Mouse (Mus musculus) limb, embryonic 13.5 days (tissue): ENCODE results near the gene Habp4. TPM values are rescaled to one million over a fixed set of nuclear protein-coding genes. Genes with fewer than 3 reads are reported as not detected.

Source experiments
- ATAC-seq: fragments of 200-750 bp; cut with Nextera tagmentation; 2 replicates; pipeline ENCODE4 v1.8.0; 2017; ENCODE audit warnings: low read depth, moderate number of reproducible peaks, moderate TSS enrichment; ENCODE audit not compliant: low FRiP score
- H3K27ac ChIP-seq: fragments of 300-500 bp; sonication (generic); 2 replicates; pipeline ENCODE4 v1.5.1; 2015; ENCODE audit warnings: inconsistent platforms, mild to moderate bottlenecking, moderate library complexity
- H3K27me3 ChIP-seq: fragments of 300-500 bp; sonication (generic); 2 replicates; pipeline ENCODE4 v1.6.1; 2015; ENCODE audit warnings: mild to moderate bottlenecking, inconsistent platforms
- H3K36me3 ChIP-seq: fragments of 300-500 bp; sonication (generic); 2 replicates; pipeline ENCODE4 v1.6.1; 2015; ENCODE audit warnings: inconsistent platforms, mild to moderate bottlenecking, moderate library complexity
- H3K4me1 ChIP-seq: fragments of 300-500 bp; sonication (generic); 2 replicates; pipeline ENCODE4 v1.6.1; 2015; ENCODE audit warnings: inconsistent platforms
- H3K4me2 ChIP-seq: fragments of 300-500 bp; sonication (generic); replicated peaks from 2 replicates; pipeline ENCODE4 v1.6.1; 2015; ENCODE audit warnings: inconsistent platforms, mild to moderate bottlenecking, moderate library complexity
- H3K4me3 ChIP-seq: fragments of 300-500 bp; sonication (generic); 2 replicates; pipeline ENCODE4 v1.5.1; 2015; ENCODE audit warnings: moderate library complexity, mild to moderate bottlenecking, inconsistent platforms
- H3K9ac ChIP-seq: fragments of 300-500 bp; sonication (generic); 2 replicates; pipeline ENCODE4 v1.6.1; 2015; ENCODE audit warnings: mild to moderate bottlenecking, inconsistent platforms
- H3K9me3 ChIP-seq: fragments of 300-500 bp; sonication (generic); 2 replicates; pipeline ENCODE4 v1.6.1; 2016; ENCODE audit warnings: inconsistent platforms
- WGBS: fragments of 180-500 bp; shearing (Covaris S2); methylation state at CpG from one replicate; pipeline ENCODE4 v1.1.7; 2015; 5-methylcytosine and 5-hydroxymethylcytosine counted together
- polyA plus RNA-seq: library from polyadenylated mRNA; unstranded; fragments of >200 nt; fragmentation: Nextera tagmentation; extraction: Ambion mirVana; gene quantifications from 2 replicates; pipeline ENCODE4 v1.2.1, GENCODE M21; 2015

The Habp4 gene
- polyA plus RNA-seq, 1 experiment from 2014 or later: 28.2 TPM

DNA sequence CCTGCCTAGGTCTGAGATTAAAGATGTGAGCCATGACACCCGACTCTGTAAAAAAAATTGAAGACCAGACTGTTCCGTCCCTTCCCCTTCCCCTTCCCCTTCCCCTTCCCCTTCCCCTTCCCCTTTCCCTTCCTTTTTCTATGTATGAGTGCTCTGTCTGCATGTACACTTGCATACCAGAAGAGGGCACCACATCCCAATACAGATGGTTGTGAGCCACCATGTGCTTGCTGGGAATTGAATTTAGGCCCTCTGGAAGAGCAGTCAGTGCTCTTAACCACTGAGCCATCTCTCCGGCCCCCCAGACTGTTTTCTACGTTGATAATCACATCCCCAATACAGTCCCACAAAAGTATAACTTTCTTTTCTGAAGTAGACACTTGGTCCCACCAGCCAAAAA lies 18.7 kb downstream of the Habp4 start:
- WGBS: 83% methylated on average over 4 of the region's 4 CpGs
- no peaks in the 10 kb centered on the region for H3K27me3 ChIP-seq

DNA sequence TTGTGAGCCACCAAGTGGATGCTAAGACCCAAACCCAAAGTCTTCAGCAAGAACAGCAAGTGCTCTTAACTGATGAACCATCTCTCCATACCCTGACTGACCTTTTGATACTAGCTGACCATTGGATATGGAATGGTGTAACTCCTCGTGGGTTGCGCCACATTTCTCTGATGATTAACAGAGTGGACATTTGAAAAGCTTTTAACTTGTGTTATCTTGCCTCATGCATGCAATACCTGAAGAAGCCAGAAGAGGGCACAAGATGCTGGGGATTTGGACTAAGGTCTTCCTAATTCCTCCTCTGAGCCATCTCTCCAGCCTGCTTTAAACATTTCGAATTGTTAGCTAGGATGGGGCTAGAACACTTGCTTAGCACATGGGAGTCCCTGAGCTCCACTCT lies 19.3 kb downstream of the Habp4 start:
- Histone ChIP-seq H3K4me2 (no peak overlapping the region), H3K9me3 (no peaks in the 10 kb centered on the region), H3K27me3 (no peaks in the 10 kb centered on the region), H3K4me3 (no peak overlapping the region), H3K36me3 (peaks cover 82% of the 10 kb centered on the region), H3K27ac (no peak overlapping the region), H3K9ac (no peak overlapping the region), H3K4me1 (no peaks in the 10 kb centered on the region)
- no peak for ATAC-seq
- 78% methylated on average over 3 of the region's 3 CpGs for WGBS

More for the DNA sequence above, 18.7 kb downstream of the Habp4 start:
- H3K36me3 ChIP-seq: peaks cover 78% of the 10 kb centered on the region
- no peak for ATAC-seq
- no peaks in the 10 kb centered on the region for H3K9me3 ChIP-seq
- no peak overlapping the region for H3K9ac ChIP-seq
- H3K4me1 ChIP-seq: no peaks in the 10 kb centered on the region
- no peak overlapping the region for H3K4me2 ChIP-seq
- no peak overlapping the region for H3K4me3 ChIP-seq
- H3K27ac ChIP-seq: no peak overlapping the region

GRCm38 (mm10) chr13:64182091-64182490 lies 20.5 kb downstream of the Habp4 start:
- Histone ChIP-seq H3K27me3 (no peaks in the 10 kb centered on the region), H3K9me3 (no peaks in the 10 kb centered on the region), H3K4me3 (no peak overlapping the region), H3K4me1 (no peaks in the 10 kb centered on the region), H3K4me2 (no peak overlapping the region), H3K9ac (no peak overlapping the region), H3K27ac (no peak overlapping the region), H3K36me3 (peaks cover 84% of the 10 kb centered on the region)
- 84% methylated on average over 2 of the region's 2 CpGs for WGBS
- no peak for ATAC-seq

DNA sequence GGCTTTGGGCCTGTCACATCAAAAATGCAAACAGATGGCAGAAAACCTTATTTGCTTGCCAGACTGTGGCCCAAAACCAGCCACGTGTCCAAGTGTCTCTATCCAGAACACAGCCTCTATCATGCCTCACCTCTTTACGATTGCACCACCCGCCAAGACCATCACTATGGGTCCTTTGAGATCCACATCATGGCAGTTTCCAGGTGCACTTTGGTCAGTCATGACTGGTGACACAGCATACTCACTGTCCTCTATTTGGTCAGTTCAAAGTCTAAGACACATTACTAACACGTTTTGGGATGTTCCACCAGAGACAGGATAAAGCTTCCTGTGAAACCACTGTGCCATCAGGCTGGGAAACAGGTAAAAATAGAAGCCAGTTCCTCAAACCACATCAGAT lies 22.0 kb downstream of the Habp4 start:
- Histone ChIP-seq H3K4me3 (no peak overlapping the region), H3K4me1 (no peaks in the 10 kb centered on the region), H3K27ac (no peak overlapping the region), H3K27me3 (no peaks in the 10 kb centered on the region), H3K36me3 (peaks cover 75% of the 10 kb centered on the region), H3K4me2 (no peak overlapping the region), H3K9me3 (no peaks in the 10 kb centered on the region), H3K9ac (no peak overlapping the region)
- 77% methylated on average over 4 of the region's 4 CpGs for WGBS
- no peak for ATAC-seq

DNA sequence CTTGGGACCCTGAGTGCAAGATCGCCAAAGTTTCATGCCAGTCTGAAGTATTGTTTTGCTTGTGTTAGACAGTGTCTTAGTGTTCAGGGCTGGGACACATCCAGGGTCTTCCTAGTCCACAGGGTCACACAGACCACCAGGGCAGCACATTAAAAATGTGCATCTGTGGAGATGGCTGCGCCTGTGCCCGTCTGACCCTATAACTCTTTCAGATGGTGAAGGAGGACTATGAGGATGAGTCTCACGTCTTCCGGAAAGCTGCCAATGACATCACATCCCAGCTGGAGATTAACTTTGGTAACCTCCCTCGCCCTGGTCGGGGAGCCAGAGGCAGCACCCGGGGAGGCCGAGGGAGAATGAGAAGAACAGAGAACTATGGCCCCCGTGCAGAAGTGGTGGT lies 22.7 kb downstream of the Habp4 start:
- peaks cover 70% of the 10 kb centered on the region for H3K36me3 ChIP-seq
- WGBS: 82% methylated on average over 10 of the region's 10 CpGs
- no peaks in the 10 kb centered on the region for H3K4me1 ChIP-seq
- H3K4me2 ChIP-seq: no peak overlapping the region
- no peaks in the 10 kb centered on the region for H3K9me3 ChIP-seq
- H3K27me3 ChIP-seq: no peaks in the 10 kb centered on the region
- no peak overlapping the region for H3K27ac ChIP-seq
- no peak overlapping the region for H3K4me3 ChIP-seq
- no peak overlapping the region for H3K9ac ChIP-seq
- ATAC-seq: no peak

DNA sequence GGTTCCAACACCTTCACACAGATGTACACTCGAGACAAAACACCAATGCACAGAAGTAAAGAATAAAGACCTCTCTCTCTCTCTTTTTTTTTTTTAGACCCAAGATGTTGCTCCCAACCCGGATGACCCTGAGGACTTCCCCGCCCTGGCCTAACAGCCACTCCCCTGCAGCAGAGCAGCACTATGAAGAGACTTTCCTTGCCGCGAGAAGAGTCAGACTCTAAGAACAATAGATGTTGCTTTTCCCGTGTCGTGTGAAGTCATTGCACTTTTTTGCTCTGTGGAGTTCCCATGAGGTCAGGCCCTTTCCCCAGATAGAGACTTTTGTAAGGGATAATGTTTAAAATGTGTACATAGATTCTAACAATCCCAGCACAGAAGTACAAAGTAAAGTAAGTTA lies 23.6 kb downstream of the Habp4 start:
- Histone ChIP-seq H3K4me3 (no peak overlapping the region), H3K36me3 (peaks cover 67% of the 10 kb centered on the region), H3K9me3 (no peaks in the 10 kb centered on the region), H3K27me3 (no peaks in the 10 kb centered on the region), H3K4me1 (no peaks in the 10 kb centered on the region), H3K27ac (no peak overlapping the region), H3K4me2 (no peak overlapping the region), H3K9ac (no peak overlapping the region)
- ATAC-seq: no peak
- 80% methylated on average over 7 of the region's 7 CpGs for WGBS

- H3K27ac ChIP-seq: no peak overlapping the region
- no peaks in the 10 kb centered on the region for H3K27me3 ChIP-seq
- 91% methylated on average over 9 of the region's 9 CpGs for WGBS
- ATAC-seq: no peak
- H3K4me2 ChIP-seq: no peak overlapping the region
- H3K9me3 ChIP-seq: no peaks in the 10 kb centered on the region
- no peak overlapping the region for H3K9ac ChIP-seq
- no peaks in the 10 kb centered on the region for H3K4me1 ChIP-seq
- no peak overlapping the region for H3K4me3 ChIP-seq
- peaks cover 67% of the 10 kb centered on the region for H3K36me3 ChIP-seq
Measured at GRCm38 (mm10) chr13:64185586-64185985, 24.0 kb downstream of the Habp4 start.

DNA sequence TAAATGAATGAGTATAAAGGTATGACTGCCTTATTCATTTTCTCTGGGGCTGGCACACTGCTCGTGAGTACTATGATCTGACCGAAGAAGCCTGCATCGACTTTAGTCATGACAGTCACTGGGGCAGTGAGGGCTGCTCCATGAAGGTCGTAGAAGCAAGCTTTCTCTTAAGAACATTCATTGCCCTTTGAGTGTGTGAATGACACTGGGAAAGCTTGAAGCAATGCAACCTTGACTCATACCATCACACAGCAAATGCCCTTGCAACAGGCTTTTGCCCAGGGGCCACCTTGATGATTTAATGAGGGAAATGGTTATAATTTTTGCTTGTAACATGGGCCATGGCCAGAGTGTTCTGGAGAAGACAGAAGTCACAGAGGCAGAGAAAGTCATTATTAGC lies 24.9 kb downstream of the Habp4 start:
- Histone ChIP-seq H3K9me3 (no peaks in the 10 kb centered on the region), H3K4me3 (no peak overlapping the region), H3K36me3 (peaks cover 61% of the 10 kb centered on the region), H3K4me1 (no peaks in the 10 kb centered on the region), H3K9ac (no peak overlapping the region), H3K27me3 (no peaks in the 10 kb centered on the region), H3K27ac (no peak overlapping the region), H3K4me2 (no peak overlapping the region)
- 94% methylated on average over 4 of the region's 4 CpGs for WGBS
- ATAC-seq: no peak

GRCm38 (mm10) chr13:64187065-64187464 lies 25.4 kb downstream of the Habp4 start:
- Histone ChIP-seq H3K9ac (no peak overlapping the region), H3K4me3 (no peak overlapping the region), H3K27ac (no peak overlapping the region), H3K4me1 (no peaks in the 10 kb centered on the region), H3K27me3 (no peaks in the 10 kb centered on the region), H3K4me2 (no peak overlapping the region), H3K9me3 (no peaks in the 10 kb centered on the region), H3K36me3 (peaks cover 57% of the 10 kb centered on the region)
- no peak for ATAC-seq

GRCm38 (mm10) chr13:64197899-64198298 lies 36.3 kb downstream of the Habp4 start:
- H3K27ac ChIP-seq: no peak overlapping the region

DNA sequence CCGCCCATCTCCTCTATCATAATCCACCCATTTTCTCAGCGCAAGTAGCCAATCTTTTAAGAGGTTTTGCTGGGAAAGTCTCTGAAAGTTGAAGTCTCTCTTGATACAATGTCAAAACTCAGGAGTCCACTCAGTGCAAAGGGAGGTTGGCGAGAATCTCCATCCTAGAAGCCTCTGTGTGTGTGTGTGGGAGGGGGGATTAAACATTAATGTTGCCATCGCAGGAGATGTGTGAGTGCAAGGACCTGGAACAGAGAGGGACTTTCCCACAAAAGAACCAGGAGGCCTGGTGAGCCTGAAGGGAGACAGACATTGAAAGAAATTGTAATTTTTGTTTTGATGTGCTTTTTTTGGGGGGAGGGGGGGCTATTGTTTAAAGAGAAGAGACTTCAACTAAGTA lies 36.7 kb downstream of the Habp4 start:
- H3K4me1 ChIP-seq: 0 out of 2 replicates have a peak, but pooled peaks cover 3% of the 10 kb centered on the region
- 85% methylated on average over 4 of the region's 4 CpGs for WGBS
- no peak overlapping the region for H3K4me3 ChIP-seq
- no peak for ATAC-seq
- H3K27ac ChIP-seq: no peak overlapping the region
- H3K9ac ChIP-seq: no peak overlapping the region
- H3K36me3 ChIP-seq: peaks cover 30% of the 10 kb centered on the region
- H3K4me2 ChIP-seq: no peak overlapping the region
- no peaks in the 10 kb centered on the region for H3K27me3 ChIP-seq
- H3K9me3 ChIP-seq: no peaks in the 10 kb centered on the region

More at GRCm38 (mm10) chr13:64197899-64198298, 36.3 kb downstream of the Habp4 start:
- Histone ChIP-seq H3K9me3 (no peaks in the 10 kb centered on the region), H3K4me2 (no peak overlapping the region), H3K4me3 (no peak overlapping the region), H3K9ac (no peak overlapping the region), H3K27me3 (no peaks in the 10 kb centered on the region), H3K4me1 (0 out of 2 replicates have a peak, but pooled peaks cover 3% of the 10 kb centered on the region), H3K36me3 (peaks cover 30% of the 10 kb centered on the region)
- 58% methylated on average over 6 of the region's 6 CpGs for WGBS
- ATAC-seq: no peak

DNA sequence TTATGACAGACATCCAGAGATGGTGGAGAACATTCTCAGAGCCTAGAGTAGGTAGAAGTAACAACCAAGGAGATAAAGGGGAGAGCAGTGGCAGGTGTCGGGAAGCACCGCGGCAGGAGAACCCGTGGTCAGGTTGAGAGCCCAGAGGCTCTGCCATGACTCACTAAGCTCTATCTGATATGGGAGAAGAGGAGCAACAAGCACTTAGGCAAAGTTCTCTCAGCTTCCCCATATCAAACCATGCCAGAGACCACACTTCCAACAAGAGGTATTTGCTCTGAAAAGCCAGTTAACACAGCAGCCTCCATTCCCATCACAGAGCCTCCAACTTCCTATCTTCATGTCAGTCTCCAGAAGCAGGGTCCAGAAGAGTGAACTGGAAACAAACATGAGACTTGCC lies 39.3 kb downstream of the Habp4 start:
- H3K27ac ChIP-seq: no peak overlapping the region
- peaks cover 23% of the 10 kb centered on the region for H3K36me3 ChIP-seq
- H3K27me3 ChIP-seq: no peaks in the 10 kb centered on the region
- H3K4me1 ChIP-seq: peaks cover 9% of the 10 kb centered on the region; the same call in 1 of the 2 replicates
- H3K9ac ChIP-seq: no peak overlapping the region
- H3K9me3 ChIP-seq: no peaks in the 10 kb centered on the region
- H3K4me2 ChIP-seq: no peak overlapping the region
- no peak for ATAC-seq
- H3K4me3 ChIP-seq: no peak overlapping the region
- WGBS: 97% methylated on average over 4 of the region's 4 CpGs

DNA sequence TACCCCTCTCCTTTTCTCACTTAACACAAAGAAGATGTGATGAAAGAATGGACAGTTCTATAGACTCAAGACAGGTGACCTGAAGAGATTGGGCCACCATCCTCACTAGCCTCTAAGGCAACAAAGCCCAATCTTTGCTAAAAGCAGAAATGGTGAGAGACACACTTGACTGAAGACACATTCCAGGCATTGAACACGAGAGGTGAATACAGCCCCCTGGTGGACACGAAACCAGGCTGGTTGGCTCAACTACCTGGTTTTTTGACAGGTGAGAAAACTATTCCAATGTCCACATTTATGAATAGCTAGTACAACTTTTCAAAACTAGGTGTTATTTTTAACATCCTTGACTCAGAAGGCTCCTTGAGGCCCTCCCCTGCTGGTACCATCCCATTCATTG lies 43.1 kb downstream of the Habp4 start:
- Histone ChIP-seq H3K4me3 (no peak overlapping the region), H3K36me3 (peaks cover 15% of the 10 kb centered on the region), H3K9me3 (no peaks in the 10 kb centered on the region), H3K4me1 (peaks cover 6% of the 10 kb centered on the region; the same call in 1 of the 2 replicates), H3K9ac (no peak overlapping the region), H3K4me2 (no peak overlapping the region), H3K27ac (no peak overlapping the region), H3K27me3 (no peaks in the 10 kb centered on the region)
- 66% methylated on average over 2 of the region's 2 CpGs for WGBS
- no peak for ATAC-seq
